Comparison of ENCODE assay signal across 8 mouse cellular contexts in the genomic region with DNA sequence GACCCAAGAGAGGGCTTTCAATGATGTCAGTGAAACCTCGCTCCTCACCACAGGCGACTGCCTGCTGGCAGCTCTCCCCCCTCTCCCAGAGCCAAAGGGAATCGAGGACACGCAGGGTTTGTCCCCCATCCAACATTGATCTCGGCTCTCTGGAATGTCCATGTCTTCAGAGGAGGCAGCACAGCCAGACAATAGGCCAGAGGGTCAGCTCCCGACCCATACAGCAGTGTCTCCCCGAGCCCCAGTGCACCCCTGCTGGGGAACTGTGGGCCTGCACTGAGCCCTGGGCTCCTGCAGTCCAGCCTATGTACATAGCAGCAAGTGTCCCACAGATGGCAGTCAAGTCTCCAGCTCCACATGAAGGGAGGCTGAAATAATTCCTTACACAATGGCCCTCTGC. TPM values are rescaled to one million over a fixed set of nuclear protein-coding genes. Genes with fewer than 3 reads are reported as not detected.
DNase-seq lines count a peak whose midpoint lies in the region; ATAC-seq and TF ChIP-seq lines count a peak whose summit lies in the region.

No protein-coding gene starts in this region.

- ATAC-seq in intestine, embryonic 14.5 days (replicated peaks; ENCODE audit: low FRiP score, low TSS enrichment, low read depth) = peak; percentile 74
- peak; percentile 91 for ATAC-seq in midbrain, embryonic 12.5 days (ENCODE audit: low FRiP score, low read depth)
- ATAC-seq in inflammation-experienced regulatory T-cells, adult 6 months = no peak

- H3K36me3 ChIP-seq in intestine, embryonic 14.5 days (ENCODE audit: control insufficient read depth, insufficient read depth, low read length) = no peaks in the 10 kb centered on the region
- H3K36me3 ChIP-seq in midbrain, embryonic 12.5 days = no peaks in the 10 kb centered on the region
- H3K36me3 ChIP-seq in small intestine, adult 2 months (ENCODE audit: control insufficient read depth, insufficient read depth, low read length) = peaks cover under 1% of the 10 kb centered on the region; the same call in 1 of the 2 replicates

- H3K9ac ChIP-seq in intestine, embryonic 14.5 days (ENCODE audit: low read length) = no peak overlapping the region
- no peak overlapping the region; the same call in 1 of the 2 replicates for H3K9ac ChIP-seq in midbrain, embryonic 12.5 days (replicated peaks)

- peaks cover 17% of the 10 kb centered on the region for H3K4me1 ChIP-seq in intestine, embryonic 14.5 days (replicated peaks; ENCODE audit: control insufficient read depth, insufficient read depth, low read length)
- peaks cover 14% of the 10 kb centered on the region for H3K4me1 ChIP-seq in midbrain, embryonic 12.5 days
- H3K4me1 ChIP-seq in small intestine, adult 2 months (ENCODE audit: control insufficient read depth, insufficient read depth, insufficient read length, low read length) = no peaks in the 10 kb centered on the region; the same call in 1 of the 2 replicates

- no peaks in the 10 kb centered on the region for H3K27me3 ChIP-seq in intestine, embryonic 14.5 days (replicated peaks; ENCODE audit: control insufficient read depth, insufficient read depth, low read length)
- H3K27me3 ChIP-seq in midbrain, embryonic 12.5 days = peaks cover 39% of the 10 kb centered on the region
- no peaks in the 10 kb centered on the region for H3K27me3 ChIP-seq in small intestine, adult 2 months (ENCODE audit: control insufficient read depth, insufficient read depth, low read length)

- peak; percentile 67 for DNase-seq in adrenal gland, adult 8-10 months
- DNase-seq in embryo, embryonic 11 days = peak; percentile 87
- DNase-seq in gastrocnemius, postnatal 36 days = peak; percentile 80 to 89
- DNase-seq in intestine, embryonic 14.5 days (ENCODE audit: low spot score) = peak; percentile 65
- DNase-seq in left cerebral cortex, postnatal 36 days (ENCODE audit: low spot score in 2 of 2) = peak; percentile 47 to 59

- intact Hi-C loops in gastrocnemius, postnatal 36 days (cut with DNase I) = no loop called here
- intact Hi-C loops in left cerebral cortex, postnatal 36 days (cut with DNase I) = loop anchor here (5.0 kb wide), 1 partner anchor 49 kb away; no protein-coding TSS in a partner anchor

- peak; percentile 50; the same call in 1 of the 2 replicates for TF ChIP-seq CTCF in small intestine, adult 2 months (IDR thresholded peaks at IDR 0.05; ENCODE audit: extremely low read depth, insufficient read length, insufficient replicate concordance, low read depth, low read length)

- H3K4me2 ChIP-seq in intestine, embryonic 14.5 days (ENCODE audit: low read length) = no peak overlapping the region
- no peak overlapping the region for H3K4me2 ChIP-seq in midbrain, embryonic 12.5 days (replicated peaks)

- H3K27ac ChIP-seq in intestine, embryonic 14.5 days (ENCODE audit: low read depth) = peak overlapping the region; percentile 68; the same call in 1 of the 2 replicates
- H3K27ac ChIP-seq in midbrain, embryonic 12.5 days (replicated peaks) = no peak overlapping the region
- peak overlapping the region; percentile 56; the same call in 1 of the 2 replicates for H3K27ac ChIP-seq in small intestine, adult 2 months (ENCODE audit: insufficient read depth, low read depth, low read length)

- no peaks in the 10 kb centered on the region for H3K9me3 ChIP-seq in intestine, embryonic 14.5 days (ENCODE audit: control insufficient read depth, low read length)
- no peaks in the 10 kb centered on the region for H3K9me3 ChIP-seq in midbrain, embryonic 12.5 days

- H3K4me3 ChIP-seq in intestine, embryonic 14.5 days (ENCODE audit: low read depth, low read length) = no peak overlapping the region
- H3K4me3 ChIP-seq in midbrain, embryonic 12.5 days = no peak overlapping the region
- H3K4me3 ChIP-seq in small intestine, adult 2 months (ENCODE audit: low read depth, low read length) = no peak overlapping the region

- WGBS in intestine, embryonic 14.5 days = 39% methylated on average over 7 of the region's 7 CpGs
- 17% methylated on average over 7 of the region's 7 CpGs for WGBS in midbrain, embryonic 12.5 days
- 63% methylated on average over 7 of the region's 7 CpGs for WGBS in small intestine, adult 2 months

- no peak for TF ChIP-seq POLR2A in small intestine, adult 2 months (IDR thresholded peaks at IDR 0.05; ENCODE audit: low read depth, low read length)

RNA-seq across cellular contexts. Expression of a gene that starts 54.8 kb away (rescaled TPM):
- total RNA-seq in adrenal gland, adult 8-10 months (2022) = 10 to 100 TPM in 1 of 4 experiments, 1 to 10 TPM in 3; 4.2 to 12.7 (median 8.0) TPM
- total RNA-seq in gastrocnemius, postnatal 36 days (2021) = 1 to 10 TPM; 2.3 TPM
- polyA plus RNA-seq in intestine, embryonic 14.5 days (2014; fragmentation: Nextera tagmentation; extraction: Ambion mirVana) = 7.3 and 8.1 TPM in 2 replicates
- total RNA-seq in left cerebral cortex, postnatal 36 days (2021) = 10 to 100 TPM; 51.5 to 71.2 TPM
- 25.6 and 26.6 TPM in 2 replicates for polyA plus RNA-seq in midbrain, embryonic 12.5 days (2016; fragmentation: Nextera tagmentation; extraction: Ambion mirVana)
- polyA plus RNA-seq in small intestine, adult 2 months (2012; rRNA removed) = 4.5 and 9.5 TPM in 2 replicates
- 10 to 100 TPM in 1 of 3 experiments, 1 to 10 TPM in 2; 5.2 to 14.8 (median 7.4) TPM for polyA plus RNA-seq in inflammation-experienced regulatory T-cells, adult 6 months (2017; shearing (Covaris generic))
